Mouse (Mus musculus): ENCODE data around the gene Cdk14.

Cdk14 gene

DNA sequence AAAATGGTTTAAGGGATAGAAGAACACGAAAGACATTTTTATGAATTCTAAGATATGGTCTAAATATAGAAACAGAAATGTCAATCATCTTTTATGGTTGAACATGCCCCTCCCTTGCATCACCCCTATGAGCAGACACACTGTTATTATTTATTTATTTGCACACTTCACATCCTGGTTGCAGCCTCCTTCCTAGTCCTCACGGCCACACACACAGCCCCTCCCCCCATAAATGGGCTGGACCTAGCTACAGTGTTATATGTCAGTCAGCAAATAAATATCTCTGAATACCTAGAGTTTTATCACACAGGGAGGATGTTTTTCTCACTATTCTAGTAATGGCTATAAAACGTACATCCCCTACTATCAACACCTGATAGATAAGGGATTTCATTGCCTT, 633.3 kb downstream of the Cdk14 start:
- DNase-seq (ENCODE audit: low spot score), result no peak

DNA sequence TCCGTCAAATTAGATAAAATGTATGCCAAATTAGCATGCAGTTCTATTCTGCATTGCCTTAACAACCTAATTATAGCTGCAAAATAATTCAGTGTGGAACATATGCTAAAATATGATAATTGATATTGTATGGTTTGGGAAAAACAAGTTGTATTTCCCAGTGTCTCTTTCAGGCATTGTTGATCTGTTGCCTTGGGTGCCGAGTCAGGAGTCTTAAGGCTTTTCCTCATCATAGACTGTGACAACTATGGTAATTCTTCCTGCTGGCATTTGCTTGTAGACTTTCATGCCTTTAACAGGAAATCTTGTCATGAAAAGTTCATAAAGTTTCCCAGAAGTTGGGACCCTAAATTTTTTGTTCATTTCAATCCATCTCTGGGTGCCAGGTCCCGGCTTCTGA, 641.8 kb downstream of the Cdk14 start:
- no peak for DNase-seq (ENCODE audit: low spot score)

DNA sequence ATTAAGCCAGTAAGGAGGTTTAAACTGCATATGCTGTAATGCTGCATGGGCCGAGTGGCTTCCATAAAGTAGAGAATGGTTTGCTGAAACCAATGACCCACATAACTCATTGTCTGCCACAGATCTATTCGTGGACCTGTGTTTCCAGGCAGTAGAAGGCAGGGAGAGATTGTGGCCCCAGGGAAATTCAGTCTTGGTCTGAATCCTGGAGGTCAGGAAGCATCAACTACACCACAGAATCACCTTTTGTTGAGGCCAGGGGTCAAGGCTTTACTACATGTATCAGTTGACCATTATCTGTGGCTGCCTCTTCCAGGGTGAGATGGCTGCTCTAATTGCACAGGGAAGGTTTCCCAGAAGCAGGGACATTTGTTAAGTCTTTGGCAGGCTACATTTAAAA, 643.6 kb downstream of the Cdk14 start:
- DNase-seq (ENCODE audit: low spot score), result no peak

DNA sequence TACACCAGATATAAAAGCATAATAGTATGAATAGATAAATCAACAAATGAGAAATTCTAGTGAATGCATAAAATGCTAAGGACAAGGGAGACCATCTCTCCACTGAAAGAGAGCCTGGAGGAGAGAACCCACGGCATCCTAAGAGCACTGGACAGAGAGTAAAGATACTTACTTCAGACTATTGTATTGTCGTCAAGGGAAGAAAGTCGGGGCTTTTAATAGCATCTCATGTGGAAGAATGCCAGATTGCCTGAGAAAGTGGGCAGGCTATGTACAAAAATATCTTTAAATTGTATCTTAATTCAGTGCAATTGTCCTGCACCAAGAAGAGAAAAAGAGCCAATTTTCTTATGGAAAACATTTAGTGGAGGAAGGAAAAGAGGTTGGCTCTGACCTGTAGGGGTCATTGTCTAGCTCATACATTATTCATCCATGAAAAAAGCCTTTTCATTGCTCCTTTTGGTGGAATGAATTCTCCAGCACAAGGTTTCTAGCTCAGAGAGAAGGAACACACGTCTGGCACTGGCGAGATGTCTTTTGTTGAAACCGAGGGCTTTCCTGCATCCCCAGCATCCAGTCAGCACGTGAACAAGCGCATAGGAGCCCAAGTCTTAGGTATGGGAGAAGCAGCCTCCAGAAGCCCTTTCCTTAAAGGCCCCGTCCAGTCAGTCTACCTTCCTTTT, 646.9 kb downstream of the Cdk14 start:
- no peak for DNase-seq (ENCODE audit: low spot score)

DNA sequence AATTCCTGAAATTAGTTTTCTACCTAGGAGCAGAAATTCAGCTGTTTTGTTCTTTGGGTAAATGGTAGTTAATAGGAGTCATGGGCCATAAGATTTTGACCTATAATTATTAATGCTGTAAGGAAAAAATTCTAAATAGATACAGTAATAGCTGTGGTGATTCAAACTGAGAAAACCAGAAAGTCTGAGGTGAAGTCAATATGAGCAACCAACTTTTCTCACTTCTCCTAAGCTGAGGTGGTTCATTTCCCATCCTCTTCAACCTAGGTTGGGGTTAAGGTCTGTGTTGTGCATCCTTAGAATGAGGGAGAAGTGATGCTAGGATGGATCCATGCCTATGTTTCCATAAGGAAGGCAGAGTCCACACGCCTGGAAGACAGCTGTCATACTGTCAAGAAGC, 649.5 kb downstream of the Cdk14 start:
- no peak for DNase-seq (ENCODE audit: low spot score)

DNA sequence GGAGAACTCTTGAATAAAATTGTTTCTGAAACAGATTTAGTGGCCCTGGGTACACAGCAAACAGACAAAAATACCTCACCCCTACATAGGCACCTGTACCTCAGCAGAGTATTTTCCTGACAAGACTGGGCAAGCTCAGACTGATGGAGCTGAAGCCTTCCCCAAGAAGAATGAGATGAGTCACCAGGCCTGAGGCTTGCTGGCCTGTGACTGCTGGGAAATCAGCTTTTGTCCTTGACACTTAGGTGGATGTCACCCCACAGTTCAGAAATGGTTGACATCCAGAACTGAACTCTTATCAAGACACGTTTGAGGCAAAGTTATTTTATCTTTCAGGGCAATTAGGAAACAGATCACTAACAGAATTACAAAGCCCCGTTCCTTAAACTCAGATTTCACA, 652.2 kb downstream of the Cdk14 start:
- DNase-seq (ENCODE audit: low spot score), result no peak

DNA sequence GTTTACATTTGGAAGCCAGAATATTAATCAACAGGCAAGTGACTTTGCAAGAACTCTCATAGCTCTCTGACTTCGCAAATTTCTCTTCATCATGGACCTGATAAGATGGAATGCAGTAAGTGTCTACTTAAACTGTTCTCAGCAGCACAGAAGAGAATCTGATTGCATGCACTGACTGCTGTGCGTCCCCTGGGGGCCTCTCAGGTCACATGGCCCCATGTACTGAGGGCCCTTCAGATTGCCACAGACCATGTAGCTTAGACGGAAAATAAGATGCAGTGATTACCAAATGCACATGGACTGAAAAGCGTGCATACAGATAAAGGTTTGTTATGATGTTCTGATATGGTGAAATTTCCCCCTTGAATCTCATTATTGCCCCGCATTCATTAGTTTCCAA, 653.4 kb downstream of the Cdk14 start:
- DNase-seq (ENCODE audit: low spot score), result no peak

DNA sequence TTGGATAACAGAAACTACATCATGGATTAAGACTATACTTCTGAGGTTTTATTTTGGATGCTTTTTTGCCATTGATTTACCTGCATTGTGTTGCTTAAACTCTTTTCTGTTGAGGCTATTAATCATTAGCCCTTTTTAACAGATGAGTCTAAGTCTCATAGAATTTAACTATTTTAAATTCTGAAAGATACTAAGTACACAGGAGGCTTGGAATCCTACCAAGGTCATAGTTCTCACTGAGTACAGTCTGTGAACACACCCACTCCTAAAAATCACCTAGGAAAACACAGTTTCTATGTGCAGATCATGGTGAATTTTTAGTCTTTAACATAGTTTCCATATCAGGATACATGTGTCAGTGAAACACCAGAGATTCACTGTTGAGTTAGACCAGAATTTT, 658.2 kb downstream of the Cdk14 start:
- DNase-seq (ENCODE audit: low spot score), result no peak

DNA sequence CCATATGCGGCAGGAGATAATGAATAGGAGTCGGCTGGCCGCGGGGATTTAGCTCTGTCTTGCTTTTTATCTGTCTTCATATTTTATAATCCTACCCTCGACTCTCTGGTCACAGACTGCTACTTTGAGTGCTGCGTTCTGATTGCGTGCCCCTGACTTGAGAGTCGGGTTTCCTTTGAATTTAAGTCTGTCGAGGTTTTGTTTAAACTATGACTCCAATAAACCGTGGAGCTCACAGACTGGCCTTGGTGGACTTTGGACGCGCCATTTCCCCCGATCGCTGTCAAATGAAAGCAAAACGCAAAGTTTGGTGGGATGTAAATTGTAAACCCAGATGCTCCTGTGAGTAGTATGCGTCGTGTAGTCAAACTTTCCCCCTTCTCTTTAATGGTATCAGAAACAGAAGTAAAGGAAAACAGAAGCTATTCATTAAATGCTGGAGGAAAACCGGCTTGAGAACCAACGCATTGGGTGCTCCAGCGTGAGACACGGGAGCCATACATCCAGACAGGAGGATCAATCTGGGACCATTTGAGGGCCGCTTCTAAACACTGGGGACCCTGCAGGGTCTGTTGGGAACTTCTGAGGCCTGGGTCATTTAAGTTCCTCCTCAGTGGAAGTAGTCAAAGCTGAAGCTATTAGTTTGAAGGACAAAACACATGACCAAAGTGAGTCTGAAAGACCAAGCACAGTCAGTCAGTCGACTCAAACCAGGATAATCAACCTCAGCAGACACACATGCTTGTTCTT, 661.6 kb downstream of the Cdk14 start:
- DNase-seq (ENCODE audit: low spot score), result no peak

DNA sequence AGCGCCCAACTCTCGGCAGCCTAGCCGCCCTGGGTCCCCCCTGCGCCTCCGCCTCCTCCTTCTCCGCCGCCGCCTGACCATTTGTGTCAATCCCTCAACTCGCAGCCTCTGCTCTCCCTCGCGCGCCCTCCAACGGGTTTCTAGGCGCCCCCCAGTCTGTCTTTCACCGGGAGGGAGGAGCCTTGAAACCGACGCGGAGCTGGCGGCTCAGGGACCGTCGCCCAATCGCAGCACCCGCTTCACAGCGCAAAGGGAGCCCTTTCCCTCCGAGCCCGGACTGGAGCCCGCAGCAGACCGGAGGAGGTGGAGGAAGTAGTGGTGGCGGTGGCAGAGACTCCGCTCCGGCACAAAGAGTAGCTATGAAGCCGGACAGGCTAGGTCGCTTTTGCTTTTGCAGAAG, 662.2 kb downstream of the Cdk14 start, which contains the start of gene Fzd1:
Fzd1 (minus strand) TSS at position 134 of the 400 bp plus-strand sequence.
- peak; percentile 91 for DNase-seq (ENCODE audit: low spot score)

DNA sequence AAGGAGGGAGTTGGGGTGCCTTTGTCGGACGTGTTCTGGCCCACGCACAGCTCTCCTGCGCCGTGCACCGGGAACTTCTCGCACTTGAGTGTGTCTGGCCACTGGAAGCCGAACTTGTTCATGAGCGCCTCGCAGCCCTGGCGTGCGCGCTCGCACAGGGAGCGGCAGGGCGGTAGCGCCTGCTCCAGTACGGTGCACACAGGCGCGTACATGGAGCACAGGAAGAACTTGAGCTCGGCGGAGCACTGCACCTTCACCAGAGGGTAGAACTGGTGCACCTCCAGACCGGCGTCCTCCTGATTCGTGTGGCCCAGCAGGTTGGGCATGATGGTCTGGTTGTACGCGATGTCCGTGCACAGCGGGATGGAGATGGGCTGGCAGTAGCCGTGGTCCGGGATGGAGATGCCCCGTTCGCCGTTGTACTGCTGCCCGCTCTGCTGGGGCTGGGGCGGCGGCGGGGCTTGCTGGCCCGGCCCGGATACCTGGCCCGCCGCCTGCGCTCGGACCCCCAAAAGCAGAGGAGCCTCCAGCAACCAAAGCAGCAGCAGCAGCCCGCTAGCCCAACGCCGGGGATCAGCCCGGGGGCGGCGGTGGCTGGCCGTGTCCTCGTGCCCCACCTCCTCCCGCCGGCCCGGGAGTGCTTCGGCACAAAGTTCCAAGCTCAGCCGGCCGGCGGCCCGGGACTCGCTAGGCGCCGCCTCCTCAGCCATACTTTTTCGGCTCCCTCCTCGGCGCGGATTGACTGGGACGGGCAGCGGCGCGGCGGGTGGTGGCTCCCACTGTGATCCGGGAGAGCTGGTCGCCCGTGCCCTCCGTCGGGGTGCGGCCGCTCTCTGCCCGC, 663.0 kb downstream of the Cdk14 start:
- peak; percentile 81 for DNase-seq (ENCODE audit: low spot score)

DNA sequence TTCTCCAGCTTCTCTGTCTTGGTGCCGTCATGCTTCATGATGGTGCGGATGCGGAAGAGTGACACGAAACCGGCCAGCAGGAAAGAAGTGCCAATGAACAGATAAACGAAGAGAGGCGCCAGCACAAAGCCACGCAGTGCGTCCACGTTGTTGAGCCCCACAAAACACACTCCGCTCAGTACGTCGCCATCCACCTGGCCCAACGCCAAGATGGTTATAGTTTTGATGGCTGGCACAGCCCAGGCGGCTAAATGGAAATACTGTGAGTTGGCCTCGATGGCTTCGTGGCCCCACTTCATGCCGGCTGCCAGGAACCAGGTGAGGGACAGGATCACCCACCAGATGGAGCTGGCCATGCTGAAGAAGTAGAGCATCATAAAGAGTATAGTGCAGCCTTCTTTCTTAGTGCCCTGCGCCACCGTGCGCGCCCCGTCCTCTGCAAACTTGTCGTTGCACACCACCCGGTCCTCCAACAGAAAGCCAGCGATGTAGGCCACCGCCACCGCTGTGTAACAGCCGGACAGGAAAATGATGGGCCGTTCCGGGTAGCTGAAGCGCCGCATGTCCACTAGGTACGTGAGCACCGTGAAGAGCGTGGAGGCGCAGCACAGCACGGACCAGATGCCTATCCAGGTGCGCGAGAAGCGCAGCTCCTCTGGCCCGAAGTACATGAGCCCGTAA, 664.0 kb downstream of the Cdk14 start:
- peak; percentile 63 for DNase-seq (ENCODE audit: low spot score)

DNA sequence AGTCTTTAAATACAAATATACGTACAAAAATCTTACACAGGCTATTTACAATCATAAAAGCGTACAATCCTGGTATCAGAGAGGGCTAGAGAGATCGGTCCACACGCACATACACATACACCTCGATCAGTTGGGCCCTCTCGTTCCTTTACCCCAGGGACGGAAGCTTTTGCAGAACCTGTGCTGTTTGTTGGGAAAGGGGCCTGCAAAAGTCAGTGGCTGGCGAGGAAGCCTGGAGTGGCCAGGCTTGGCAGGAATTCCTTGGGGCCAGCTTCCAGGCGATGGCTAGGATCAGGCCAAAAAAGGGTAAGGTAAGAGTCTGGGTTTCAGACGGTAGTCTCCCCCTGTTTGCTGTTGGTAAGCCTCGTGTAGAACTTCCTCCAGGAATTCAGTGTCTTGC, 664.8 kb downstream of the Cdk14 start:
- DNase-seq (ENCODE audit: low spot score), result no peak

DNA sequence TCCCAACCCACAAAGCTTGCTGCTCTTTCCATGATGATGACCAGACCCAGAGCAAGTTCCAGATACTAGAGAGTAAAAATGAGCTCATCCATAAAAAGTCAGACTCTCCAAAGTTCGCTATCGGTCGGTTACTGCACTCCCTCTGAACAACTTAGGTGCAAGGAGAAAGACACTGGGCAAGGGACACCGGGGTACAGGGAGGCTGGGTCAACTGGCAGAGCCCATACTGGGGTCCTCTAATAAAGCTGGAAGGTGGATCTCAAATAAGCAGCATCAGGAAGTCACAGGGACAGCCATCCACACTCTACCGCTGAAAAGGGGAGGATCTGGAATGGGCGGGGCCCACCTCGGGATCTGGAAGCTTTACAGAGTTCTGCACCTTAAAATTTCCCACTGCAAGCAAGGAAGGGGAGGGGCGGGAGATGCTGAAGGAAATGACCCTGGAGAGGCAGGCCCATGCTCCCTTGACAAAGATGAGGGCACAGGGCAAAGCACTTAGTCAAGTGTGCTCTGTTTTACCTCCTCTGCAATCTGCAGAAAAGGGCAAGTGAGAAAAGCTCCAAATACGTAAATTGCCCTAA, 665.3 kb downstream of the Cdk14 start:
- DNase-seq (ENCODE audit: low spot score), result no peak

Measured in testis, postnatal 10 days (tissue).